Mouse (Mus musculus) embryonic fibroblast, embryonic 13.5 days (primary cell): ENCODE data around the gene Slc26a8.

ENCODE experiments used
- CTCF ChIP-seq: IDR thresholded peaks from 2 replicates; pipeline ENCODE4 v1.5.1; 2011; ENCODE audit warnings: mild to moderate bottlenecking, control low read depth, low read length, moderate library complexity, borderline replicate concordance; ENCODE audit not compliant: insufficient read depth
- POLR2A ChIP-seq: IDR thresholded peaks from 2 replicates; pipeline ENCODE4 v1.6.1; 2011; ENCODE audit warnings: low read depth, mild to moderate bottlenecking, control low read depth, low read length, moderate library complexity

- TF ChIP-seq CTCF, result no peak
- no peak for TF ChIP-seq POLR2A
Observed at GRCm38 (mm10) chr17:28692341-28692710, 2.3 kb upstream of the Slc26a8 start.
